Mouse (Mus musculus) Patski (cell line): ENCODE results near the gene Ap1s1. TPM values are rescaled to one million over a fixed set of nuclear protein-coding genes. Genes with fewer than 3 reads are reported as not detected.

ENCODE experiments used
- ATAC-seq: fragments of 100-300 bp; one replicate; pipeline ENCODE4 v1.8.0; 2021
- CTCF ChIA-PET: fragments of 350-600 bp; sonication (Branson Sonifier 250); formaldehyde crosslinking; loops from one replicate; lab custom pipeline; 2022; ENCODE audit warnings: inconsistent platforms; lab: Charles Lee
- POLR2A ChIA-PET: fragments of 350-600 bp; sonication (Branson Sonifier 250); formaldehyde crosslinking; loops from one replicate; lab custom pipeline; 2022; ENCODE audit warnings: antibody characterized with exemption, inconsistent platforms; lab: Charles Lee
- DNase-seq: peaks from one replicate; pipeline ENCODE4 v3.0.0-alpha.2; 2011; ENCODE audit warnings: low read depth, low spot score
- H3K27me3 ChIP-seq: fragments of 371-371 bp; one replicate; pipeline ENCODE4 v1.5.1; 2021
- CTCF ChIP-seq: fragments of 100-300 bp; IDR thresholded peaks from one replicate; pipeline ENCODE4 v1.5.1; 2021
- in situ Hi-C: fragments of 300-500 bp; cut with MboI; formaldehyde crosslinking; loops from 3 replicates; pipeline ENCODE4 v1.11.1; 2018; ENCODE audit warnings: low pct_unique_long_range_greater_than_20kb, mixed read lengths
- polyA plus RNA-seq: library from polyadenylated mRNA; unstranded; gene quantifications from one replicate; pipeline ENCODE4 v1.2.3, GENCODE M21; 2021

Ap1s1 gene
- polyA plus RNA-seq, 1 experiment from 2014 or later: 240 TPM

- in situ Hi-C loops: loop anchor here (5.0 kb wide), 1 partner anchor 39 kb away; no protein-coding TSS in a partner anchor
- CTCF ChIA-PET: interaction anchor here (1.0 to 2.5 kb wide), 4 partner anchors 18 to 57 kb away, joined by 3 to 12 read pairs (median 7); no protein-coding TSS in a partner anchor
- TF ChIP-seq CTCF: no peak
- POLR2A ChIA-PET: interaction anchor here (0.5 to 2.8 kb wide), 6 partner anchors 9 to 118 kb away, joined by 3 to 19 read pairs (median 4); partner anchors contain the start of genes Fis1 and Vgf
- ATAC-seq: no peak
- H3K27me3 ChIP-seq: no peaks in the 10 kb centered on the region
- DNase-seq: no peak
These were observed 25.1 kb upstream of the Ap1s1 start for GRCm38 (mm10) chr5:137070881-137071605.

- H3K27me3 ChIP-seq: no peaks in the 10 kb centered on the region
- no peak for TF ChIP-seq CTCF
- ChIA-PET CTCF (interaction anchor here (4.7 kb wide), 1 partner anchor 35 kb away, joined by 27 read pairs; no protein-coding TSS in a partner anchor), POLR2A (interaction anchor here (0.6 to 2.0 kb wide), 5 partner anchors 12 to 1177 kb away, joined by 3 to 6 read pairs (median 3); no protein-coding TSS in a partner anchor)
- DNase-seq: no peak
- in situ Hi-C loops: loop anchor here (5.0 kb wide), 1 partner anchor 34 kb away; no protein-coding TSS in a partner anchor
- ATAC-seq: no peak
These were observed 22.8 kb upstream of the Ap1s1 start for GRCm38 (mm10) chr5:137068711-137069110.

DNA sequence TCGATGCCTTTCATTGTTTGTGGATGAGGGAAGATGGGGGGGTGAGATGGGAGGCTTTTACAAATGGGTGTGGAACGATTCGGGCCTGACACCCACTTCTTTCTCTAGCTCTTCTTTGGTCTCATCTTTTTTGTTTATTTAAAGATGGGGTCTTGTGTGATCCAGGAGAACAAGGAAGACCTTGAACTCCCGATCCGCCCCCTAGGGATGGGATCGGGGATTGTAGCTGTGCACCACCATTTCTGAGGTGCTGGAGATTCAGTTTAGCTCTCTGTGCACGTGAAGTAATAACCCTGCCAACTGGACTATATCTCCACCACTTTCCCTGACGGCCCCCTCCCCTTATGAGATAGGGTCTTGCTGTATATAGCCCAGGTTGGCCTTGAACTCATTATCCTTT is 20.0 kb upstream of the Ap1s1 start:
- in situ Hi-C loops: loop anchor here (5.0 kb wide), 1 partner anchor 36 kb away; no protein-coding TSS in a partner anchor
- ChIA-PET POLR2A (no interaction called here), CTCF (interaction anchor here (0.7 to 4.7 kb wide), 4 partner anchors 11 to 75 kb away, joined by 3 to 27 read pairs (median 4); no protein-coding TSS in a partner anchor)
- TF ChIP-seq CTCF: no peak
- DNase-seq (no peak), ATAC-seq (no peak)
- H3K27me3 ChIP-seq: no peaks in the 10 kb centered on the region

DNA sequence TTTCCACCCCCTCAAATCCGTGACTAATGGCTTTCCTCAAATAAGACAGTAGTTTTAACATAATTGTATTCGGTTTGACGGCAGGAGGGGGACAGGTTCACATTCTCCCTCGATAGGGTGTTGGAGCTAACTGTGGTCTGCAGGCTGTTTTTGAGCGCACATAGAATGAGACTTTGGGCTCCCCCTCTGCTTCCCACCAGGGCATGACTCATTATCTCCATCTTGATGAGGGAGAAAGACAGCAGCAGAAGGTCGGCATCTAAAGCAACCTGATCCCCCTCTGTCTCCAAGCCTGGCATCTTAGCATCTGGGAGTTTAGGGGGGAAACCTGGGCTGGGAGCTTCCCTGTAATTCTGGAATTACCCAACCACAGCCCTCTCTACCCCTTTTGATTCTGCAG is 19.5 kb upstream of the Ap1s1 start:
- no peak for DNase-seq
- no peaks in the 10 kb centered on the region for H3K27me3 ChIP-seq
- CTCF ChIA-PET: interaction anchor here (0.7 to 4.7 kb wide), 4 partner anchors 11 to 75 kb away, joined by 3 to 27 read pairs (median 4); no protein-coding TSS in a partner anchor

GRCm38 (mm10) chr5:137062601-137063000 is 16.7 kb upstream of the Ap1s1 start:
- DNase-seq: no peak
- ATAC-seq: no peak
- ChIA-PET CTCF (interaction anchor here (1.4 kb wide), 1 partner anchor 42 kb away, joined by 4 read pairs; no protein-coding TSS in a partner anchor), POLR2A (interaction anchor here (1.3 to 2.6 kb wide), 3 partner anchors 36 to 44 kb away, joined by 3 to 8 read pairs (median 4); no protein-coding TSS in a partner anchor)
- no peaks in the 10 kb centered on the region for H3K27me3 ChIP-seq
- no peak for TF ChIP-seq CTCF
- in situ Hi-C loops: no loop called here

More for the DNA sequence above, 19.5 kb upstream of the Ap1s1 start:
- POLR2A ChIA-PET: interaction anchor here (0.7 to 0.8 kb wide), 2 partner anchors 10 to 28 kb away, joined by 3 to 4 read pairs; no protein-coding TSS in a partner anchor
- in situ Hi-C loops: loop anchor here (5.0 kb wide), 1 partner anchor 37 kb away; no protein-coding TSS in a partner anchor
- no peak for TF ChIP-seq CTCF
- no peak for ATAC-seq

DNA sequence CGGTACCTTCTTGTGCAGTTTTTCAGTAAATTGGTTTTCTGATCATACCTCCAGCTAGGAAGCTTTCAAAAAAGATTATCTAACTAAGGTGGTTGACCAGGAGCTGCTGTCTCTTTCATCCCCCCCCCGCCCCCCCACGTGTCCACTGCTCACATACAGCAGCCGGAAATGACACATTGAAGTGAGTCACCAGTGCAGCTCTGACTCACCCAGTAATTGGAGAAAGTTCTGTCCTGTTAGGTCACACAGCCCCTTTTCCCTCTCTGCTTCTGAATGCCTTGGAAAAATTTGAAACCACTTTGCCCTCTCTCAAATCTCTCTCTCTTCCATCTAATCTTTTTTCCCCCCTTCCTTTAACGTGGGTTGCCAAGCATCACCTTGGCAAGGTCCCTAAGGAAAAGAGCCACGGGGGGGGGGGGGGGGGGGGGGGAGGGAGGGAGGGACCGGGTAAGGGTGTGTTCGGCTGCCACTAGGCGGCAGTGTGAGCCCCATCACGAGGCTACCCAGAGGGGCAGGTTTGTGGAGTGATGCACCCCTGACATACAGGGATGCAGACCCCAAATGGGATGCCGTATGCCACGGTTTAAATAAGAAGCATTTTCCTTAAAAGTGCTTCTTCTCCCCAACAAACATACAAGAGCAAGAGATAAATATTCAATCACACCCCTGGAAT is 16.0 kb upstream of the Ap1s1 start:
- CTCF ChIA-PET: interaction anchor here (1.3 to 2.5 kb wide), 3 partner anchors 9 to 43 kb away, joined by 4 to 7 read pairs (median 4); no protein-coding TSS in a partner anchor
- ATAC-seq (peak; percentile 40), DNase-seq (no peak)
- POLR2A ChIA-PET: interaction anchor here (1.3 to 2.6 kb wide), 2 partner anchors 37 to 41 kb away, joined by 4 to 8 read pairs; no protein-coding TSS in a partner anchor
- no peaks in the 10 kb centered on the region for H3K27me3 ChIP-seq
- in situ Hi-C loops: no loop called here
- no peak for TF ChIP-seq CTCF

DNA sequence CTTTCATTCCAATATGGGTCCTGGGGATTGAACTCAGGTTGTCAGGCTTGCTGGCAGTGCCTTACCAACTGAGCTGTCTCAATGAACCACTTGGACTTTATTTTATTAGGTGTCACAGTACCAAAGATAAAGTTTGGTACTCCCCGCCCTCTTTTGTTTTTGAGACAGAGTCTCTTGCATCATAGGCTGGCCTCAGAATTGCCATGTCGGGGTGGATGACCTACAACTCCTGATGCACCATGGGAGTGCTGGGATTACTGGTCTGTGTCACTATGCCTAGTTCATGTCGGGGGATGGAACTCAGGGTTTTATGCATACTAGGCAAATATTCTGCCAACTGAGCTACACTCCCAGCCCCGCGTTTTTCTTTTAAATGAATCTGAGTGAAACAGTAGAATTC is 8.9 kb upstream of the Ap1s1 start:
- TF ChIP-seq CTCF: no peak
- ATAC-seq (no peak), DNase-seq (no peak)
- in situ Hi-C loops: no loop called here
- ChIA-PET POLR2A (no interaction called here), CTCF (interaction anchor here (0.9 kb wide), 1 partner anchor 52 kb away, joined by 4 read pairs; no protein-coding TSS in a partner anchor)
- no peaks in the 10 kb centered on the region for H3K27me3 ChIP-seq

- H3K27me3 ChIP-seq: no peaks in the 10 kb centered on the region
- POLR2A ChIA-PET: no interaction called here
- in situ Hi-C loops: no loop called here
- DNase-seq (no peak), ATAC-seq (no peak)
- CTCF ChIA-PET: no interaction called here
- no peak for TF ChIP-seq CTCF
These were observed 8.4 kb upstream of the Ap1s1 start for GRCm38 (mm10) chr5:137054299-137054698.

DNA sequence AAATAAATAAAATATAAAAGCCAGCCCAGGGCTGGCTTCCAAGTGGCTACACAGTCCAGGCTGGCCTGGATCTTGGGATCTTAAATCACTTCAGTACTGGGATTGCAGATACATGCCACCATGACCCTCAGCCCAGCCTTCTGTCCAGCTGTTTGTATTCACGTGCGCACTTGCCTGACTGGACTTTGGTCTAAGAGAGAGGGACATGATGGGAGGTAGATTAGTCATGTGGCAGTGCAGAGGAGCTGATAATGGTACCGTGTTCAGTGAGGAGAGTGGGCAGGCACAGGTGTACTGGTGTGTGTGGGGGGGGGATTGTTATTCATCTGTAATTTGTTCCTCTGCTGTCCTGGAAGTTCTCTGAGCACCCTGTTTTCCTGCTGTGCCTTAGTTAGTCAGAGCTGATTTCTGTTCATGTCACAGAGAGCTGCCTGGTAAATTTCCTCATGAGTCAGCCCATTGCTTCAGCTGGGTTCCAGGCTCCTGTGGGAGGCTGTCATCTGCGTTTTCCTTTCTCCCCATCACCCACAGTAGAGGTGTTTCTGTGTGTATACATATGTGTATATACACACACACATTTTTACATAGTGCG is 6.1 kb upstream of the Ap1s1 start:
- DNase-seq: no peak
- ATAC-seq: no peak
- ChIA-PET CTCF (interaction anchor here (1.1 to 3.2 kb wide), 4 partner anchors 9 to 55 kb away, joined by 4 to 18 read pairs (median 6); no protein-coding TSS in a partner anchor), POLR2A (interaction anchor here (0.7 to 1.1 kb wide), 3 partner anchors 17 to 54 kb away, joined by 3 to 4 read pairs (median 3); no protein-coding TSS in a partner anchor)
- H3K27me3 ChIP-seq: no peaks in the 10 kb centered on the region
- no peak for TF ChIP-seq CTCF
- in situ Hi-C loops: no loop called here
